Mouse (Mus musculus) frontal cortex, postnatal 36 days (tissue): ENCODE results near the gene Gm20388.

Experiments used
- DNase-seq, 2 experiments: peaks; one replicate each; pipeline ENCODE4 v3.0.0; 2022; ENCODE audit warnings: low spot score in 2 of 2

Gene Gm20388

GRCm38 (mm10) chr8:121952122-121952521 lies 2041.5 kb downstream of the Gm20388 start:
- DNase-seq: no peak

DNA sequence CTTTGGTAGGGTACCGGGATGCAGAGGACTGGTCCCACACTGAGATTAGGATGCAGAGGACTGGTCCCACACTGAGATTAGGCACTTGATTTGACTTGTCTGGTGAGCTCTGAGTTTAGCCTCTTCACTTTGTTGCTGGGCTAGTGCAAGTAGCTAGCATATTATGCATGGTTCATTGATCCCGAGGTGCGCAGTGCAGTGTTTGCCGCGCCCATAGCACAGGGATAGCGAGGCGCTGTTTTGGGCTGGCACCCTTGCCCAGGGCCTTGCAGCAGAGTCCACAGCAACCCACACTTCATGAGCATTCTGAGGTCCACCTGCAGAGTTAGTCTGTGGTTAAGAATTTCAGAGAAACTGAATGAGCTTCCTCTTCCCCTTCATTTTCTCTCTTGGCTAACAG lies 2042.2 kb downstream of the Gm20388 start:
- no peak for DNase-seq

GRCm38 (mm10) chr8:121953821-121954545 lies 2043.3 kb downstream of the Gm20388 start:
- no peak for DNase-seq

- DNase-seq: no peak
These were observed 2044.4 kb downstream of the Gm20388 start for GRCm38 (mm10) chr8:121954981-121955555.

GRCm38 (mm10) chr8:121955825-121956500 lies 2045.3 kb downstream of the Gm20388 start:
- no peak for DNase-seq

GRCm38 (mm10) chr8:121958395-121958794 lies 2047.8 kb downstream of the Gm20388 start:
- DNase-seq: no peak

DNA sequence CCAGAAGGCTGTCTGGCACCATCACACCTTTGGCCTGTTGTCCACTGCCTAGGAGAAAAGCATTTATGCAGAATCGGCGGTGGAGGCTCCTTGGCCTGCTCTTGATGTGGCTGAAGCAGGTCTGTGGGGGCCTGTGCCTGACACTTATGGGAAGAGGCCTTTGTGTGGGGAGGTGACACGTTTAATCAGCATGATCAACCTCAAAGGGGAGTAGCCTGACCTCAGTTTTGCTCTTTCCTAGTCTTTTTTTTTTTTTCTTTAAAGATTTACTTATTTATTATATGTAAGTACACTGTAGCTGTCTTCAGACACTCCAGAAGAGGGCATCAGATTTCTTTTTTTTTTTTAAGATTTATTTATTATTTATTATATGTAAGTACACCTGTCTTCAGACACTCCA lies 2052.3 kb downstream of the Gm20388 start:
- no peak for DNase-seq

DNA sequence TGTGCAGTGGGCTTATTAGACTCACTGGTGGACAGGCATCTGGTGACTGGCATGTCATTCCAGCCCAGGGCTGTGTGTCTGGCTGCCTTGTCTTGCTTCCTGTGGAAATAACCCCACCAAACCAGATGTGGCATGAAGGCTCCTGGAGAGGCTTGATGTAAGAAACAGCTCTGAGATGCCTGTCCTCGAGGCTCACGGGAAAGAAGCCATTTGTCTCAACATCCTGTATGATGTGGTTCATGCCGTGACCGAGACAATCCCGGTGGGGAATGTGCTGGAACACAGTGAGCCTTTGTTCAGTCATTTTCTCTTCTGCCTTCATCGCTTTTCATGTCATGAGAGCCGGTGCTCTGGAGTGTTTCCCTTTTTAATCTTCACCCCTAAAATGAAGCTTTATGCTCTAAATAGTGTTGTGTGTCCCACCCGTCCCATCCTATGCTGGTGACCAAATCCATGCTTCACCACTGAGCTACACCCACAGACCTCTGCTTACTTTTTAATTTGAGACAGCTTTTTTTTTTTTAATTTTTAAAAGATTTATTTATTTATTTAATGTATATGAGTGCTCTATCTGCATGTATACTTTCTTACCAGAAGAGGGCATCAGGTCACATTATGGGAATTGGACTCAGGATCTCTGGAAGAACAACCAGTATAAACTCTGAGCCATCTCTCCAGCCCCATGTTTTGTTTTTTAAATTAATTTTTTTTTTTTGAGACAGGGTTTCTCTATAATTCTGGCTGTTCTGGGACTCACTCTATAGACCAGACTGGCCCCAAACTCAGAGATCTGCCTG lies 2054.3 kb downstream of the Gm20388 start:
- no peak for DNase-seq

DNA sequence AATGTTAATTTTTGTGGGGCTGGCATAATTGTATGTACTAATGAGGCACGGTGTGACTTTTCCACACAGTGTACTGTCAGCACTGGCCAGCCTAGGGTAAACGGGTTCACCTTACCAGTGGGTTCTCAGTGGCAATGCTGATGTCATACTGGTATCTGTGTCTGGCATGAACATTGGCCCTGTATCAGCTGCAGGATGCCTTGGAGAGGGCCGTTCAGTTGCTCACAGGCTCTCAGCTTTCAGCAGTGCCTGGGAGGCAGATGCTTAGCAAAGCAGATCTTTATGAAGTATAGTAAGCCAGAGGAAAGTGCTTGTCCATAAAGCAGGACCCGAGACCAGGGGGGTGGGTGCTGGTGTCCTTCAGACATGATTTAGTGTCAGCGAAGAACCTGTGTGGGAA lies 2055.5 kb downstream of the Gm20388 start:
- DNase-seq: no peak

DNA sequence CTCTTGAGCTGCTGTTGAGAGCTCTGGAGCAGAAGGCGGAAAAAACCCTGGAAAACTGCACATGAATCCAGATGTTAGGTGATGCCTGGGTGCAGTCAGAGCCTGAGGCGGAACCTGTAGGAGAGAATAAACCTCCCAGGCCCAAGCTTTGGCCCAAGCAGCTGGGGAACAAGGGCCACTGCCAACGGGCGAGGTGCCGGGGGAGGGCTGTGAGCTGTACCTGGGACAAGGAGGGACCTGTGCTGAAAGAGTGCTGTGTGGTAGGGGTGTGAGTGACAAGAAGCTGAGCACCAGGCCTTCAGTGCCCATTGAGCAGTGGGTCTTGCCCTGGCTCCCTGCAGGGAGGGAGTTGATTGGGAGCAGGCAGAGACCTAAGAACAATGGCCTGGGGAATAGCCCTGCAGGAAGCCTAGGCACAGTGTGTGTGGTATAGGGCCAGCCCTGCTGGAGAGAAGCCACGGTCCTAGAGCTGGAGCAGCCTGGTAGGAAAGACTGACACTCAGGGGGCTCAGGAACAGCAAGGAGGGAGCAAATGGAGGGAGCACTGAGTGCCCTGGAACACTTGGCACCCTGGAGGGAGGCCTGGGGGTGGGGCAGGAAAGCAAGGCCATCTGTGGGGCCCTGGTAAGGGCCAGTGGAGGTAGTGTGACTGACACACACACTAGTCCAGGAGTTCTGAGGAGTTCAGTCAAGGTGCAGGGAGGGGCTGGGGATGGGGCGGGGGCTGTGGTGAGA lies 2056.2 kb downstream of the Gm20388 start:
- DNase-seq: no peak

GRCm38 (mm10) chr8:121967977-121968376 lies 2057.3 kb downstream of the Gm20388 start:
- no peak for DNase-seq

DNA sequence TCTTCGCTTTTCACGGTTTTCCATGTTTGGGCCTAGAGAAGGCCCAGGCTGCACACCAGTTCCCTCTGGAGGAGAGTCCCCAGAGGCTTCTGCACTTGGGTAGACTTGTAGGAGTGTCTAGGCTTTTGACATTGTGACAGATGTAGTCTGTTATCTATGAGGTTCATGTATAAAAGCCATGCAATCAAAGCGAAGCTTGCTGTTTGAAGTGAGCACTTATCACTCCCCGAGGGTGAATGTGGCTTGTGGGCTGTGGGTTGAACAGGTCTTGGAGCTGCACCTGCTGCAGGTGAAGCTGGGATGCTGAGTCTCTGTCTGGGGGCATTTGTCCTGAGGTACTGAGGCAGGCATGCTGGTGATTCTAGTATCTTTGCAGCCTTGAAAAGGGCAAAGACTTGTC lies 2057.9 kb downstream of the Gm20388 start:
- no peak for DNase-seq

- no peak for DNase-seq
These were observed 2059.6 kb downstream of the Gm20388 start for GRCm38 (mm10) chr8:121970225-121970624.

DNA sequence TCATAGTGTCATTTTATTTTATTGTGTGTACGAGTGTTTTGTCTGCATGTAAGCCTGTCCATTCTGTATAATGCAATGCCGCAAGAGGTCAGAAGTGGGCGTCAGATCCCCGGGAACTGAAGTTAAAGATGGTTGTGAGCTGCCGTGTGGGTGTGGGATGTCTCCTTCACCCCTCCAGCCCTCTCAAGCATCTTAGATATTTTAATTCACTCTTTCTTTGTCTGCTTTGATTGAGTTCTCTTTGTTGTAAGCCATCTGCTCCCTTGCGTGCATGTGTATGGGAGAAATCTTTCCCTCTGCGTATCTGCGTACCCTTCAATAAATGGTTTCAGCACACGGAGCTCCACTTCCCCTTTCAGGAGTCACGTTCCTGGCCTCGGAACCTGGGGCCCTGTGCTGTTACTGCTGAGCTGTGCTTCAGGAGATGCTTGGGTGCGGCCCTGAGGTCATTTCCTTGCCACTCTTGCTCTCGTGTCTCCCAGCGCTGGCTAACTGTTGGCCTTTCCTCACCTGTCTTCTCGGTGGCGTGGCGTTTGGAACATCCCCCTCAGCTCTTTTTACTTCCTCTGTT lies 2060.9 kb downstream of the Gm20388 start:
- no peak for DNase-seq

GRCm38 (mm10) chr8:121973906-121974305 lies 2063.3 kb downstream of the Gm20388 start:
- DNase-seq: no peak

GRCm38 (mm10) chr8:121977819-121978590 lies 2067.4 kb downstream of the Gm20388 start:
- DNase-seq: peak in 1 of 2 experiments; percentile 42

GRCm38 (mm10) chr8:121978670-121979069 lies 2068.0 kb downstream of the Gm20388 start:
- no peak for DNase-seq

- no peak for DNase-seq
These were observed 2070.3 kb downstream of the Gm20388 start for GRCm38 (mm10) chr8:121980792-121981519.

GRCm38 (mm10) chr8:121981520-121981895 lies 2070.9 kb downstream of the Gm20388 start:
- DNase-seq: peak in 1 of 2 experiments; percentile 36

DNA sequence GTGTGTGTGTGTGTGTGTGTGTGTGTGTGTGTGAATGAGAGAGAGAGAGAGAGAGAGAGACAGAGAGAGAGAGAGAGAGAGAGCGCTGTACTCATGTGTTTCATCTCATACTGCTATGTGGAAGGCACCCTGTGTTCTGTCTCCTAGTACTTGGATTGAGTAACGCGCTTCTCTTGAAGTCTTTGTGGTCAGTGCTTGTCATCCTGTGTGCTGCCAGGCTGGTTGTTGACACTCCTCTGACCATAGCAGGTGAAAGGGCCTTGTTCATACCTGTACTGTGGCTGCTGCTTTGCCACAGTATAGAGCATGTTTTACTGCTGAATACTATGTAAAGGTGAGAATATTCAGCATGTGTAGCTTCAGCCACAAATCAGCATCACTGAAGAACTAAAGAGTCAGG lies 2075.0 kb downstream of the Gm20388 start:
- DNase-seq: no peak
